Mouse (Mus musculus) forebrain, embryonic 15.5 days (tissue): ENCODE data around the gene Shisa5. TPM values are rescaled to one million over a fixed set of nuclear protein-coding genes. Genes with fewer than 3 reads are reported as not detected.

ENCODE experiments used
- ATAC-seq: fragments of 200-750 bp; cut with Nextera tagmentation; replicated peaks from 2 replicates; pipeline ENCODE4 v1.8.0; 2017; ENCODE audit warnings: mild to moderate bottlenecking, moderate TSS enrichment, moderate library complexity
- H3K27ac ChIP-seq: fragments of 300-500 bp; sonication (generic); replicated peaks from 2 replicates; pipeline ENCODE4 v1.5.1; 2015; ENCODE audit warnings: mild to moderate bottlenecking, inconsistent platforms
- H3K27me3 ChIP-seq: fragments of 300-500 bp; sonication (generic); 2 replicates; pipeline ENCODE4 v1.6.1; 2015; ENCODE audit warnings: inconsistent platforms
- H3K36me3 ChIP-seq: fragments of 300-500 bp; sonication (generic); 2 replicates; pipeline ENCODE4 v1.6.1; 2015; ENCODE audit warnings: mild to moderate bottlenecking, inconsistent platforms
- H3K4me1 ChIP-seq: fragments of 300-500 bp; sonication (generic); 2 replicates; pipeline ENCODE4 v1.6.1; 2015; ENCODE audit warnings: inconsistent platforms
- H3K4me2 ChIP-seq: fragments of 300-500 bp; sonication (generic); replicated peaks from 2 replicates; pipeline ENCODE4 v1.6.1; 2015; ENCODE audit warnings: mild to moderate bottlenecking, inconsistent platforms
- H3K4me3 ChIP-seq: fragments of 300-500 bp; sonication (generic); 2 replicates; pipeline ENCODE4 v1.5.1; 2015; ENCODE audit warnings: mild to moderate bottlenecking, inconsistent platforms
- H3K9ac ChIP-seq: fragments of 300-500 bp; sonication (generic); replicated peaks from 2 replicates; pipeline ENCODE4 v1.6.1; 2015; ENCODE audit warnings: mild to moderate bottlenecking, inconsistent platforms
- H3K9me3 ChIP-seq: fragments of 300-500 bp; sonication (generic); 2 replicates; pipeline ENCODE4 v1.6.1; 2016; ENCODE audit warnings: inconsistent platforms
- WGBS: fragments of 180-500 bp; shearing (Covaris S2); methylation state at CpG from one replicate; pipeline ENCODE4 v1.1.7; 2015; ENCODE audit warnings: mixed read lengths; 5-methylcytosine and 5-hydroxymethylcytosine counted together
- polyA plus RNA-seq: library from polyadenylated mRNA; unstranded; fragments of >200 nt; fragmentation: Nextera tagmentation; extraction: Ambion mirVana; gene quantifications from 2 replicates; pipeline ENCODE4 v1.2.1, GENCODE M21; 2015

The Shisa5 gene
- polyA plus RNA-seq, 1 experiment from 2014 or later, result 48.0 TPM

- peak overlapping the region; percentile 13; the same call in 1 of the 2 replicates for H3K9ac ChIP-seq
- no peak for ATAC-seq
- peaks cover 3% of the 10 kb centered on the region; the same call in 1 of the 2 replicates for H3K36me3 ChIP-seq
- no peak overlapping the region for H3K4me2 ChIP-seq
- no peak overlapping the region for H3K27ac ChIP-seq
- 5% methylated on average over 2 of the region's 2 CpGs for WGBS
- H3K4me1 ChIP-seq, result peaks cover 29% of the 10 kb centered on the region
- no peaks in the 10 kb centered on the region for H3K27me3 ChIP-seq
- H3K9me3 ChIP-seq, result no peaks in the 10 kb centered on the region
- H3K4me3 ChIP-seq, result no peak overlapping the region
Measured at GRCm38 (mm10) chr9:109084922-109085321, 46.6 kb downstream of the Shisa5 start.

DNA sequence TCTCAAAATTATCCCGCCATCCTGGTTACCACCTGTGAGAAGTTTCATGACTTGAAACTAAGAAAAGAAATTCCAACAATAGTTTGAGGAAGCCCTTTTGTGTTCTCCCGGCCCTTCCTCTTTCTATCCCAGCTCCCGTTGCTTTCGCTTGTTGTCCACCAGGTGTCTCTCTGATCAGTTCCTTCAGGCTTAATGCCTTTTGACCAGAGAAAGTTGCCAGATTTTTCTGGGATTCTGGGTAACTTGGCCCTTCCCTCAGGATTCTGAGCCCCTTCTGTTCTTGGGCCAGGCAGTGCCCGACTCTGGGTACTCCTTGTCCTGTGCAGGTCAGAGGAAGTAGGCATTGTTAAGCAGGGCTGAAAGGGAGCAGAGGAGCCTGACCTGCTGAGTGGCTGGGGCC is 49.6 kb downstream of the Shisa5 start:
- ATAC-seq, result no peak
- H3K27ac ChIP-seq, result no peak overlapping the region

GRCm38 (mm10) chr9:109090446-109090845 is 52.1 kb downstream of the Shisa5 start:
- no peak overlapping the region for H3K4me2 ChIP-seq
- H3K4me3 ChIP-seq, result no peak overlapping the region
- ATAC-seq, result no peak
- no peaks in the 10 kb centered on the region for H3K27me3 ChIP-seq
- no peak overlapping the region for H3K9ac ChIP-seq
- H3K9me3 ChIP-seq, result no peaks in the 10 kb centered on the region
- H3K4me1 ChIP-seq, result peaks cover 21% of the 10 kb centered on the region
- no peak overlapping the region for H3K27ac ChIP-seq
- H3K36me3 ChIP-seq, result peaks cover 11% of the 10 kb centered on the region
- 11% methylated on average over 15 of the region's 15 CpGs for WGBS

More for the DNA sequence above, 49.6 kb downstream of the Shisa5 start:
- Histone ChIP-seq H3K4me3 (no peak overlapping the region), H3K4me2 (no peak overlapping the region), H3K9me3 (no peaks in the 10 kb centered on the region), H3K9ac (no peak overlapping the region), H3K4me1 (peaks cover 16% of the 10 kb centered on the region), H3K27me3 (no peaks in the 10 kb centered on the region), H3K36me3 (peaks cover 11% of the 10 kb centered on the region)
- WGBS, result 2% methylated on average over 5 of the region's 5 CpGs

DNA sequence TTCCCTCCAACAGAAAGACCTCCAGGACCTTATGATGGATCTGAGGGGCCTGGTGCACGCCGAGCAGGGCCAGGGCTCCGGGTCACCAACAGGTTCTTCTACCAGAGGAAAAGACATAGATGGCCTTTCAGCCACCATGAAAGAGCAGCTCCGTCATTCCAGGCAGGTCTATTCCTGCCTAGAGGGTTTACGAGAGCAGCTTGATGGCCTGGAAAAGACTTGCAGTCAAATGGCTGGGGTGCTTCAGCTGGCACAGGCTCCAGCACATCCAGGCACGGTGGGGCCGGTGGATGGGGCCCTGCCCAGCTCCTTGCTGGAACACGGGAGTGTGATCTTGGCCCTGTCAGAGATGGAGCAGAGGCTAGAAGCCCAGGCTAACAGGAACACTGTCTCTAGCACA is 53.4 kb downstream of the Shisa5 start:
- peaks cover 27% of the 10 kb centered on the region for H3K4me1 ChIP-seq
- H3K36me3 ChIP-seq, result peaks cover 11% of the 10 kb centered on the region
- no peaks in the 10 kb centered on the region for H3K27me3 ChIP-seq
- no peak overlapping the region for H3K9ac ChIP-seq
- no peaks in the 10 kb centered on the region for H3K9me3 ChIP-seq
- 94% methylated on average over 8 of the region's 8 CpGs for WGBS
- no peak overlapping the region for H3K27ac ChIP-seq
- ATAC-seq, result no peak
- H3K4me2 ChIP-seq, result no peak overlapping the region
- no peak overlapping the region for H3K4me3 ChIP-seq

GRCm38 (mm10) chr9:109092799-109093198 is 54.4 kb downstream of the Shisa5 start:
- WGBS, result 62% methylated on average over 6 of the region's 6 CpGs
- Histone ChIP-seq H3K9ac (no peak overlapping the region), H3K27me3 (no peaks in the 10 kb centered on the region), H3K9me3 (no peaks in the 10 kb centered on the region), H3K27ac (no peak overlapping the region), H3K4me2 (no peak overlapping the region), H3K4me3 (no peak overlapping the region), H3K36me3 (peaks cover 11% of the 10 kb centered on the region), H3K4me1 (peaks cover 37% of the 10 kb centered on the region)
- no peak for ATAC-seq

DNA sequence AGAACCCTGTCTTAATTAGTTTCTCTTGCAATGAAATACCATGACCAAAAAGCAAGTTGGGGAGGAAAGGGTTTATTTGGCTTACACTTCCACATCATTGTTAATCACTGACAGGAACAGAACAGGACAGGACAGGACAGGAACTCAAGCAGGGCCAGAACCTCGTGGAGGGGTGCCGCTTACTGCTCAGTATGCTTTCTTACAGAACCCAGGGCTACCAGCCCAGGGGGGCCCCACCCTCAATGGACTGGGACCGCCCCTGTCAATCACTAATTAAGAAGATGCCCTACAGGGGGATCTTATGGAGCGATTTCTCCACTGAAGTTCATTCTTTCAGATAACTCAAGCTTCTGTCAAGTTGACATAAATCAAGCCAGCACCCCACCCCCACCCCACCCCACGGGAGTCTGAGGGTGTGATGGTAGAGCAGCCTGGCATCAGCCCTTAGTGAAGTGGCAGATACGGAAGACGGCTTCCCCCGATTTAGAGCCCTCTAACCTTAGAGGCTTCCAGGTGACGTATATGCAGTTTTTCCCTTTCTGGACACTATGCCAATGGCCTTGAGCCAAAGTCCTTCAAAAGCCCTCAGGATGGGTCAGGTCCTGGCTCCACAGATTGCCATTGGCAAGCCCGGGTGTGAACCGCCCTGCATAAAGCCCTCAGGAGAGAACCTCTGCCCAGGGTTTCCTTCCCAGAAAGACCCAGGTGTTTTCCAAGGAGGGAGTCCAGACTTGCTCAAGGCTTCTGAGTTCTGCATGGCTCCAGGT is 55.6 kb downstream of the Shisa5 start:
- Histone ChIP-seq H3K4me3 (peak overlapping the region; percentile 65), H3K4me2 (peak overlapping the region; percentile 91), H3K9ac (peak overlapping the region; percentile 89), H3K27ac (peak overlapping the region; percentile 100), H3K27me3 (no peaks in the 10 kb centered on the region), H3K36me3 (peaks cover 11% of the 10 kb centered on the region), H3K9me3 (no peaks in the 10 kb centered on the region), H3K4me1 (peaks cover 45% of the 10 kb centered on the region)
- no peak for ATAC-seq
- 13% methylated on average over 11 of the region's 11 CpGs for WGBS

DNA sequence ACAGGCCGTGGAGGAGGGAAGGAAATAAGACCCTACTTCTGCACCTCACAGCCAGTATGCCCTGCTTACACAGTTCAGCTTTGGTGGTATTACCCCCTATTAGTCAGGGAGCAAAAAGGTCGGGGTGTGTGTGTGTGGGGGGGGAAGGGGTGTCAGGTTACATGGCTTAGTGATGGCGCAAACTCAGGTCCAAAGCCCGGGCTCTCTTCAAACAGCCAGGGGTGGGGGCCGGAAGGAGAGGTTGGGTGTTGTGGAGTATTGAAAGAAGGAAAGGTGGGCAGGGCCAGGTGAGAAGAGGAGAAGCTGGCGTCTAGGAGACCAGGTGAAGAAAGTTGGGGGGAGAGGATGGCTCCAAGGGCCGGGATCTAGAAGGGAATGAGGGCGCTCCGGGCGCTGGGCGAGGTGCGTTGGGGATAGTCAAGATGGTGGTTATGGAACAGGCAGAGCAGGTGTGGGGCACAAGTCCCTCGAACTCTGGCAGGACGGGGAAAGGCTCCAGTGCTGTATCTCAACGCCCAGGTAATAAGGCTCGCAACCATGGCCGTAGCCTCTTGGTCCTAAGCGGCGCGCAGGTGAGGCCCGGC is 56.3 kb downstream of the Shisa5 start:
- Histone ChIP-seq H3K27ac (peak overlapping the region; percentile 100), H3K4me1 (peaks cover 51% of the 10 kb centered on the region), H3K27me3 (no peaks in the 10 kb centered on the region), H3K9ac (peak overlapping the region; percentile 89), H3K36me3 (peaks cover 11% of the 10 kb centered on the region), H3K4me3 (peak overlapping the region; percentile 65), H3K9me3 (no peaks in the 10 kb centered on the region), H3K4me2 (peak overlapping the region; percentile 91)
- ATAC-seq, result peak; percentile 20; the same call in 1 of the 2 replicates
- WGBS, result 1% methylated on average over 21 of the region's 21 CpGs

DNA sequence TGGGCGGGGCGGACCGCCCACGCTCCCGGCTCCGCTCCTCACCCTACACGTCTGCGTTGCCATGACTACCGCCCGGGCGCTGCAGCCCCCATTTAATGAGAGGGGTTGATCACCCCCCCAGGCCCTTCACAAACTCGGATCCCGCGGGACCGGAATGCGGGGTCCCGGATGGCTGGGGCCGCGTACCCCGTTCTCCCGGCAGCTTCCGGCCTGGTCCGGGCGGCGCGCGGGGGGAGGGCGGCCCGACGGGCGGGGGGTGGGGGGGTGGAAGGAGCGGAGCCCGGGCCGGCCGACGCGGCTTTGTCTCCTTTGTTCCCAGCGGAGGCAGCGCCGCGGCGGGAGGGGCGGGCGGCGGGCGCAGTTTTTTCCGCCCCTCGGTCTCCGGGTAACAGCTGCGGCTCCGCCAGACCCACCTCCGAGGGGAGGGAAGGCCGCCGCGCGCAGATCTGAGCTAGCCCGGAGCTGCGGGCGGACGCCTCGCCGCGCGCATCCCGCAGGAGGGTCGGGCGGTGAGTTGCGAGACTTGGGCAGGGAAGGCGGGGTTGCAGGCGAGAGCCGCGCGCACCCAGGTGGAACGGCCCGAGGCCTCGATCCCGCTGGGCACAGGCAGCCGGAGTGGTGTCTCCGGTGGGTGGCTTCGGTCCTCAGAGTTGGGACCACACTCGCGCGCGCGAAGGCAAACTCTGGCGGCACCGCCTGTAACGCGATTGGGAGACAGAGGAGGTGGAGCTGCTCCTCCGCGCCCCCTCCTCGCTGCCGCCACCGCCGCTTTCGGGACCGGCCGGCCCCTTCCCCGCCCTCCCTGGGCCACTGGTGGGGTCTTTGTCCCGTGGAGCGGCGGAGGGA is 57.0 kb downstream of the Shisa5 start, which contains the start of gene Plxnb1:
TSS of gene Plxnb1 (plus strand) at position 253 of the 846 bp plus-strand sequence.
- Histone ChIP-seq H3K9ac (peak within 1 kb of the TSS; percentile 89), H3K9me3 (no peaks in the 10 kb centered on the region), H3K4me3 (peak within 1 kb of the TSS; percentile 65), H3K27ac (peak within 1 kb of the TSS; percentile 100), H3K4me1 (peaks cover 48% of the 10 kb centered on the region), H3K27me3 (no peaks in the 10 kb centered on the region), H3K4me2 (peak within 1 kb of the TSS; percentile 91), H3K36me3 (peaks cover 17% of the 10 kb centered on the region; the same call in 1 of the 2 replicates)
- ATAC-seq, result peak; percentile 71
- WGBS, result under 1% methylated on average over 98 of the region's 102 CpGs

DNA sequence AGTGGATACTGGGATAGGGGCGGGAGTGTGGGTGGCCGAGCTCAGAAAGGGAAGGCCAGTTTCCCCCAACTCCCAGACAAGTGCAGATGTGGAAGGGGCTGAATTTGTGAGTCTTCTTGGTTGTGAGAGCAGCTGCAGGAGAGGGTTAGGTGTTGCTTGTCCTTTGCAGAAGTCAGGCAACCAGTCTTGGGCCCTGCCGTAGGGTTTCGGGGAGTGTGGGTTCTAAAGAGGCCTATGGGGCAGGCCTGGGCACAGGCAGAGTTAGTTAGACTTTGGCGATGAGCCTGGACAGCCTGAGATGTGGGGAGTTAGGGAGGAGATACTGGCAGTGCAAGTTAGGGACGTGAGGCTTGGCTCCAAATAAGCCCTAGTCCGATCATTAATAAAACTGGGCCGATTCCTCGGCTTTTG is 57.9 kb downstream of the Shisa5 start:
- peaks cover 47% of the 10 kb centered on the region for H3K4me1 ChIP-seq
- peak overlapping the region; percentile 89 for H3K9ac ChIP-seq
- 2% methylated on average over 9 of the region's 9 CpGs for WGBS
- H3K27me3 ChIP-seq, result no peaks in the 10 kb centered on the region
- peak overlapping the region; percentile 100 for H3K27ac ChIP-seq
- peaks cover 20% of the 10 kb centered on the region; the same call in 1 of the 2 replicates for H3K36me3 ChIP-seq
- peak overlapping the region; percentile 65 for H3K4me3 ChIP-seq
- no peaks in the 10 kb centered on the region for H3K9me3 ChIP-seq
- peak; percentile 12 for ATAC-seq
- peak overlapping the region; percentile 91 for H3K4me2 ChIP-seq

DNA sequence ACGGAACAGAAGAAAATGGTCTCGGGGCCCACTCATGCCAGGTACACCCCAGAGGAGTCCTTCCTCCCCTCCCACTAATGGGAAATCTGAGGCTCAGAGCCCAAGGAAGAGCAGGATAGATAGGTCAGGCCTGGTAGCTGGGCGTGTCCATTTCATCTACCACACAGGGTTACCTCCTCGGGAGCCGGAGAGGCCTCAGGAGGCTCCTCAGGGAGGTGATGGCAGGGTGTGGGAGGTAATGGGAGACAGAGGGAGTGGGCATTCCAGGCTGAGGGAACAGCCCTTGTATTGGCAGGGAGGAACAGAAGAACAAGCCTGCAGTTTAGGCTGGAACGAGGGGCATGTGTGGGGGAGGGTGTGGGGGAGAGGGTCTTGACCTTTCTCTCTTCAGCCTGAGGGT is 58.5 kb downstream of the Shisa5 start:
- 8% methylated on average over 6 of the region's 6 CpGs for WGBS
- Histone ChIP-seq H3K36me3 (peaks cover 19% of the 10 kb centered on the region; the same call in 1 of the 2 replicates), H3K27ac (peak overlapping the region; percentile 100), H3K27me3 (no peaks in the 10 kb centered on the region), H3K9ac (peak overlapping the region; percentile 89), H3K4me3 (peak overlapping the region; percentile 65), H3K9me3 (no peaks in the 10 kb centered on the region), H3K4me1 (peaks cover 47% of the 10 kb centered on the region), H3K4me2 (peak overlapping the region; percentile 91)
- 0 out of 2 replicates have a peak, but pooled peaks have one; percentile 0 for ATAC-seq

GRCm38 (mm10) chr9:109097291-109097690 is 58.9 kb downstream of the Shisa5 start:
- peaks cover 47% of the 10 kb centered on the region for H3K4me1 ChIP-seq

More at GRCm38 (mm10) chr9:109097291-109097690, 58.9 kb downstream of the Shisa5 start:
- Histone ChIP-seq H3K27ac (peak overlapping the region; percentile 100), H3K4me3 (peak overlapping the region; percentile 65), H3K36me3 (peaks cover 22% of the 10 kb centered on the region), H3K9ac (peak overlapping the region; percentile 89), H3K27me3 (no peaks in the 10 kb centered on the region), H3K9me3 (no peaks in the 10 kb centered on the region), H3K4me2 (peak overlapping the region; percentile 91)
- WGBS, result 10% methylated on average over 6 of the region's 6 CpGs
- no peak for ATAC-seq
